Mouse (Mus musculus) left cerebral cortex, postnatal 10 days (tissue): ENCODE measurements around the gene 4921517D22Rik. TPM values are rescaled to one million over a fixed set of nuclear protein-coding genes. Genes with fewer than 3 reads are reported as not detected.
A peak's percentile ranks its signal among the peaks of the same experiment; 100 is the strongest.

Source experiments
- DNase-seq, 2 experiments: peaks; one replicate each; pipeline ENCODE4 v3.0.0; 2021 to 2022; ENCODE audit warnings: low spot score in 2 of 2, mixed read lengths in 1 of 2; ENCODE audit errors: extremely low spot score in 1 of 2
- intact Hi-C: fragments of 180-260 bp; cut with DNase I; formaldehyde crosslinking; loops from one replicate; pipeline ENCODE4 v1.15.1; 2025
- total RNA-seq, 2 experiments: library from RNA; stranded (reverse); gene quantifications; 2 replicates each; pipeline ENCODE4 v1.2.3; 2021

4921517D22Rik gene
- total RNA-seq, 2 experiments from 2014 or later: not detected

DNA sequence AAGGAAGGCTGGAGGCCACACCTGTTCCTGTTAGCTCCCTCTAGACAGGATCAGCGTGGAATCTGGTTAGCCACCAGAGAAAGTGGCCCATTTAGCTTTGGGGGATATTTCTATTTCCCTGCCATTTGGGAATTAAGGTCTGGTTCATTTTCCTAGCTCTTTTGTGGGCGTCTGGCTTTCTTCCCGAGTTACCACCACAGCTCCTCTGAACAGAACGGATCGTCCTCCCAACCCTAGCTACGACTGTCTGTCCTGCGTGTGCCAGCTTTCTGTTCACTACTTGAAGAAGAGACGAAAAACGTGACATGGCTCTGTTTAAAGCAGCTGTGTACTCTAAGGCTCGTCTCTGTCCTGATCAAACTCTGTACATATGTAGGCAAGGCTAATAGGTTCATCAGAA, 24.0 kb downstream of the 4921517D22Rik start:
- intact Hi-C loops: no loop called here
- no peak for DNase-seq

GRCm38 (mm10) chr13:59668501-59669093, 25.3 kb downstream of the 4921517D22Rik start:
- peak in 1 of 2 experiments; percentile 50 for DNase-seq

DNA sequence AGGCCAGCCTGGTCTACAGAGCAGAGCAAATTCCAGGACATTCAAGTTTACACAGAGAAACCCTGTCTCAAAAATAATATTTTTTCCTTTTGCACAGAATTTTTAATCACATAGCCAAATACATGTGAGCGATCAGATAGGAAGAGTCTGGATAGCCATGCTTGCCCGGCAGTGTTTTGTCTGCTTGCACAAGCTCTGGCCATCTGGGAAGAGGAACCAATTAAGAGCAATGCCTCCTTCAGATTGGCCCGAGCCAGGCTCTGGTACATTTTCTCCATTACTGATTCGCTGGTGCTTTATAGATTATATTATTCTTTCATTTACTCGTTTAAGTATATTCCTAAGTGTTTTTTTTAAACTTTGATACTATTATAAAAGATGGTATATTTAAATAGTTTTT, 26.1 kb downstream of the 4921517D22Rik start:
- intact Hi-C loops: no loop called here
- no peak for DNase-seq

More at GRCm38 (mm10) chr13:59668501-59669093, 25.3 kb downstream of the 4921517D22Rik start:
- intact Hi-C loops: no loop called here

DNA sequence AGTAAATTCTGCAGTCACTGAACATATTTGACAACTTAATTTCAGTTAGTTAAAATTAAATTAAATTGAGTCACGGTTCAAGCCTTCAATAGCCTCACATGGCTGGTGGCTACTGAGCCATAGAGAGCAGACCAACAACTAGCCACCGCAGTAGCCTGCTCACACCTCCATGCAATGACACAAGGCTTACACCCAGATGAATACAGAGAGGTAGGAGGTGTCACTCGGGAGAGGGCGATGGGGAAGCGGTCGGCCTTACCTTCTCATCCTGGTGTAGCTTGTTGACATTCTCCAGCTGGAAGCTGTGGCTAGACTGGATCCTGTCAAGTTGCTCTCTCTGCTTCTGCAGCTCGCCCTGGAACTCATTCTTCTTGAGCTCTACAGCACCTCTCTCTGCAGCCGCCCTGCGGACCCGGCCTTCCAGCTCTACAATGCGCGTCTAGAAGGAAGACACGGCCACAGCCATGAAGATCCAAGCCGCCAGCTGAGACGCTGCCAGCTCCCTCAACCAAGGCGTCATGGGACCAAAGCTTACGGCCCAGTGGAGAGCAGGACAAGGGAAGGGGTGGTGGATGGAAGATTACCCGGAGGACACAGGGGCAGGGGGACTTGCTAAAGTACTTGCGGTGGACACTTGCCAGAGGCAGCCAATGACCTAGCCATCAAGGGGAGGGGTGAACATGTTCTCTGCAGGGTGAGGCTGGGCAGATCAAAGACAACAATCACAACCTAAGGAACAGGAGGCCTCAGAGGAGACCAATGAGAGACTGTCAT, 29.8 kb downstream of the 4921517D22Rik start:
- intact Hi-C loops: no loop called here
- DNase-seq: no peak

- intact Hi-C loops: no loop called here
- no peak for DNase-seq
These were observed 31.9 kb downstream of the 4921517D22Rik start for GRCm38 (mm10) chr13:59661966-59662365.

- no peak for DNase-seq
These were observed 32.5 kb downstream of the 4921517D22Rik start for GRCm38 (mm10) chr13:59661387-59661786.

GRCm38 (mm10) chr13:59660371-59660770, 33.5 kb downstream of the 4921517D22Rik start:
- DNase-seq: no peak
- intact Hi-C loops: no loop called here

More at GRCm38 (mm10) chr13:59661387-59661786, 32.5 kb downstream of the 4921517D22Rik start:
- intact Hi-C loops: no loop called here

GRCm38 (mm10) chr13:59657781-59658180, 36.1 kb downstream of the 4921517D22Rik start:
- intact Hi-C loops: no loop called here
- DNase-seq: no peak

- intact Hi-C loops: no loop called here
- no peak for DNase-seq
These were observed 36.9 kb downstream of the 4921517D22Rik start for GRCm38 (mm10) chr13:59656975-59657388.

DNA sequence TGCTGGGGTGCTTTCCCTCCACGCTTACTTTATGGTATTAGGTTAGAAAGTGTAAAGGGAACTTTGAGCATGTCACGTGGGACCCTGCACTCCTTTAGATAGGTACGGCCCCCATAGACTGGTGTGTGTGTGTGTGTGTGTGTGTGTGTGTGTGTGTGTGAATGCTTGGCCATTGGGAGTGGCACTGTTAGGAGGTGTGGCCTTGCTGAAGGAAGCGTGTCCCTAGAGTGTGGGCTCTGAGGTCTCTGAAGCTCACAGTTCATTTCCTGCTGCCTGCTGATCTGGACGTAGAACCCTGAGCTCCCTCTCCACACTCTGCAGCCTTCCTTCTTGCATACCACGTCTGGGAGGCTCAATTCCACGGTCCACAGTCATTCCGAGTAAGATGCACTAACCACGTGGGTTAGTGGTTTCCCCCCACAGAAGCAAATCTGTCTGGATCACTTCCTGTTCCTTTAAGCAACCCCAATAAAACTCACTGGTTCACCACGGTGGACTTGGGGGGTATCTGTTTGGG, 37.5 kb downstream of the 4921517D22Rik start:
- intact Hi-C loops: no loop called here
- no peak for DNase-seq

DNA sequence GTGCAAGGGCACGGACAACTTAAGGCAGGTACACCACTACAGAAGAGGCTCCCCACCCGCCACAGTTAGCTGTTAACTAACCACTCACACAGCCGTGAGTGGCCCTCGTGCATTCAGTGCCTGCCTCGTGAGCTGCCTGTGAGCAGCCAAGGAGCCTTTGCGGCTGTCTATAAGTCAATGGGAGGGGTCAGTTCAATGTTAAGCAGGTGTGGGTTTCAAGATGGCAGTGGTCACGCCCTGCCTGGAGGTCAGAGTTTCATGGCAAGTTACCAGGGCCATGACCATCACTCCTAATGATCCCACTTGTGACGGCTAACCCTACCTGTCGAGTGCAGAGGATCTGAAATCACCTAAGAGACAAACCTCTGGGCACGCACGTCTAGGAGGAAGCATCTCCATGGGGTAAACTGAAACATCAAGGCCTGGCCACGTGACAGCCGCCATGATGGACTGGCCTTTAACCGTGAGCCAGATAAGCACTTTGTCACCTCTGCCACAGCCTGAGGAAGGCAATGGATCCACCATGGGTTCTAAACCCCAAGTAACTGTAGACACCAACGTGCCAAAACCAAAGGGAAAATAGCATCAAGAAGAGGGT, 38.1 kb downstream of the 4921517D22Rik start:
- no peak for DNase-seq
- intact Hi-C loops: no loop called here

DNA sequence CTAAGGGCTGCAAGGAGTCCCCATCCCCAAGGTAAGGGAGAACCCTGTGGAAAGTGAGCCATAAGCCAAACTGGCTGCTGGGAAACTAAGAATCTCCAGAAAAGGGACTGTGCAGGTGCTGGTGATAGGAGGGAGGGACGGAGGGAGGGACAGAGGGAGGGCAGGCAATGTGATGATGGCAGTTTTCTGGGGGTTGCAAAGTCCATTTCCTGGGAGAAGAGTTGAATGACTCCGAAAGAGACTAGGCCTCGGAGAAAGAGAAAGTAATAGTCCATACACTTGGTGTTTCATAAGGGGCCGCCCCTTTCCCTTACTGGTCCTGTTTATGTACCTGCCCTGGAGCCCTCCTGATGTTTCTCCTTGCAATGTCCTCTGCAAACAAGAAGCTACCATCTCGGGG, 39.4 kb downstream of the 4921517D22Rik start:
- no peak for DNase-seq
- intact Hi-C loops: no loop called here

GRCm38 (mm10) chr13:59653136-59653535, 40.8 kb downstream of the 4921517D22Rik start:
- DNase-seq: no peak
- intact Hi-C loops: no loop called here

GRCm38 (mm10) chr13:59652651-59653050, 41.3 kb downstream of the 4921517D22Rik start:
- no peak for DNase-seq
- intact Hi-C loops: no loop called here

- intact Hi-C loops: no loop called here
- no peak for DNase-seq
These were observed 44.1 kb downstream of the 4921517D22Rik start for GRCm38 (mm10) chr13:59649781-59650180.

GRCm38 (mm10) chr13:59648598-59648997, 45.3 kb downstream of the 4921517D22Rik start:
- no peak for DNase-seq
- intact Hi-C loops: no loop called here

GRCm38 (mm10) chr13:59647484-59647883, 46.4 kb downstream of the 4921517D22Rik start:
- no peak for DNase-seq
- intact Hi-C loops: no loop called here

DNA sequence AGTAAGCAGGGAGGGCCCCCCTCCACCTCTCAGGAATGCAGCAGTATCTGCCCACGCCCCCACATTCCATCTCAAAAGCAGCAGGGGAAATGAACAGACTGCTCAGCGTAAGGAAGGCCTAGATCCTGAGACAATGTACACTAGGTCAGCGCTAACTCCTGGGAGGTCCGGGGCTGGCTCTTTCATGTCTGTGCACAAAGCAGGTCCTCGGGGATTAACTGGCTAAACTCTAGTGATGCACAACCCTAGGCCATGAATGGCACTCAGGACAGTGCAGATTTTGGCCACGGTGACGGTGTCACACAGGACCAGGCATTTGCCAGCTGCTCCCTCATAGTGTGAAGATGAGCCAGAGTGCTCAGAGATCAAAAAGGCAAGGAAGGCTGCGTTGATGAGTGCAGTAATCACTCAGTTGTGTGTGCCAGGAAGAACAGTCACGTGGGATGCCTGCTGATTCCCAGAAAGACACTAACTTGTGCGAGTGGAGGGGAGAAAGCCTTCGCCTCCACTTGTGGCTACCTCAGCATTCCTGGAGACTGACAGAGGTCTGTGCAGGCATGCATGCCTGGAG, 47.1 kb downstream of the 4921517D22Rik start:
- intact Hi-C loops: no loop called here

GRCm38 (mm10) chr13:59645491-59645890, 48.4 kb downstream of the 4921517D22Rik start:
- peak in 1 of 2 experiments; percentile 4 for DNase-seq
- intact Hi-C loops: no loop called here

More for the DNA sequence above, 47.1 kb downstream of the 4921517D22Rik start:
- no peak for DNase-seq
